Mouse (Mus musculus) lung, adult 2 months (tissue): ENCODE data around the gene 9630041A04Rik. TPM values are rescaled to one million over a fixed set of nuclear protein-coding genes. Genes with fewer than 3 reads are reported as not detected.

Experiments
- DNase-seq: peaks from one replicate; pipeline ENCODE4 v3.0.0; 2022
- H3K4me1 ChIP-seq: fragments of 200-500 bp; 2 replicates; pipeline ENCODE4 v1.6.1; 2011; ENCODE audit warnings: low read length; ENCODE audit not compliant: control insufficient read depth, insufficient read depth
- H3K4me3 ChIP-seq: fragments of 200-500 bp; replicated peaks from 2 replicates; pipeline ENCODE3; 2011; ENCODE audit warnings: low read depth, mild to moderate bottlenecking, control low read depth, low read length; ENCODE audit errors: extremely low read depth
- CTCF ChIP-seq: fragments of 200-500 bp; IDR thresholded peaks from 2 replicates; pipeline ENCODE4 v1.5.1; 2011; ENCODE audit warnings: mild to moderate bottlenecking, low read length, control low read depth; ENCODE audit not compliant: insufficient read depth
- POLR2A ChIP-seq: fragments of 200-500 bp; IDR thresholded peaks from 2 replicates; pipeline ENCODE4 v1.6.1; 2011; ENCODE audit warnings: low read depth, mild to moderate bottlenecking, control low read depth, low read length, borderline replicate concordance; ENCODE audit errors: extremely low read depth
- WGBS: fragments of 180-500 bp; shearing (Covaris S2); methylation state at CpG from one replicate; pipeline ENCODE4 v1.1.7; 2018; 5-methylcytosine and 5-hydroxymethylcytosine counted together
- polyA plus RNA-seq: library from polyadenylated mRNA; depleted of rRNA; stranded (reverse); fragments of >200 nt; gene quantifications from 2 replicates; pipeline ENCODE4 v1.2.3, GENCODE M21; 2012

9630041A04Rik gene
- polyA plus RNA-seq, 1 experiment = not detected

DNA sequence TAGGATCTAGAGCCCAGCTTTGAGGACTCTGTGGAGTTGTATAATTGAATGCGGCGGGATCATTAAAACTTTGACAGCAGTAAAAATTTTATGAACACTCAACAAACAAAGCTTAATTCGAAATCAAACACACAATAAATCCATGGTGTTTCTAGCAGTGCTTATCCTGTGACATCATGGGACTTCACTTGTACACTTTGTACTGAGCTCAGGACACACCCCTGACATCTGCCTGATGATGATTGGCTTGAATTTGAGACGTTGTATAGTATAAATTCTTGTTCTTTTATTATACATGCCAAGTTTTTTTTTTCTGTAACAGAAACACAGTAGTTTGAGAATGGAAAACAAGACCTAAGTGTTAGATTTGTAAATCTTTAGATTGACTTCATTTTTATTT, 8.4 kb downstream of the 9630041A04Rik start:
- no peak for TF ChIP-seq POLR2A
- no peak for TF ChIP-seq CTCF
- Histone ChIP-seq H3K4me3 (no peak overlapping the region), H3K4me1 (no peaks in the 10 kb centered on the region)
- no peak for DNase-seq
- whole genome bisulfite sequencing = 64% methylated on average over 4 of the region's 4 CpGs

GRCm38 (mm10) chr9:101875306-101875705, 13.7 kb downstream of the 9630041A04Rik start:
- no peak for DNase-seq
- H3K4me3 ChIP-seq = no peak overlapping the region
- TF ChIP-seq POLR2A = no peak
- TF ChIP-seq CTCF = no peak
- WGBS = 58% methylated on average over 1 of the region's 1 CpGs
- no peaks in the 10 kb centered on the region for H3K4me1 ChIP-seq

DNA sequence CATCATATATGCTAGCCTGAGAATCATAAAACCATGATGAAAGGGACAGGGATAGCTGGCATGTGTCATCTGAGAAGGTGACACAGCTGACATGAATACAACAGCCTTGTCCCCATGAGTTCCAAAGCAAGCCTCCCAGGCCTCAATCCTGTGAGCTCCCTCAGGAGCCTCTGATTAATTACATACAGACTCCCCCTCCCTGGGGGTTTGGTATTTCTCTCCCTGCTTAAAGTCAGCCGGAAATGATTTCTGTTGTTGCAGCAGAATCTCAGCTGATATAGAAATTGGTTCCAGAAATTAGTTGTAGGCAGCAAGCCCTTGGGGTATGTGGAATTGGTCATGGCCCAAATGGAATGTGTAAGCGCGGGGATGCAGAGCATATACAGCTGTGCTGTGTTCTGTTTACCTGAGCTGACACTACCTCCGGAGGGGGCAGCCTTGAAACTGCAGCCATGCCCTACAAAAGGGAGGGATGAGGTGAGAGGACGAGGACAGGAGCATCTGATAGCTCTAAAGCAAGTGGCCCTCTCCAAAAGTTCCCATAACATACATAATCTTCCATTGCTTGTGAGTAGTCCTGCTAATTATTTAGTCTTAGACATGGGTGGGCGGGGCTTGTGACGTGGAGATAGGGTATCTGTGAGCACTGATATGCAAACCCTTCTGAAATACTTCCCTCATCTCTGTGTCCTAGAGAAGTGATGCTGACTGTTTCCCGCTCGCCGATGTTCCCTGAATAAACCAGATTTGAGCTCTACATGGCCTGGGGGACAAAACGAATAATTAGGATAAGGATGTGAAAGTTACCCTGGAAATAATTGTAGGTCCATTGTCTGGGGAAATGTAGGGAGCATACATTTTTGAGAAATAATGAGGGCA, 15.7 kb downstream of the 9630041A04Rik start:
- DNase-seq = no peak
- 70% methylated on average over 11 of the region's 11 CpGs for WGBS
- TF ChIP-seq CTCF (no peak), POLR2A (no peak)
- Histone ChIP-seq H3K4me1 (no peaks in the 10 kb centered on the region), H3K4me3 (no peak overlapping the region)

DNA sequence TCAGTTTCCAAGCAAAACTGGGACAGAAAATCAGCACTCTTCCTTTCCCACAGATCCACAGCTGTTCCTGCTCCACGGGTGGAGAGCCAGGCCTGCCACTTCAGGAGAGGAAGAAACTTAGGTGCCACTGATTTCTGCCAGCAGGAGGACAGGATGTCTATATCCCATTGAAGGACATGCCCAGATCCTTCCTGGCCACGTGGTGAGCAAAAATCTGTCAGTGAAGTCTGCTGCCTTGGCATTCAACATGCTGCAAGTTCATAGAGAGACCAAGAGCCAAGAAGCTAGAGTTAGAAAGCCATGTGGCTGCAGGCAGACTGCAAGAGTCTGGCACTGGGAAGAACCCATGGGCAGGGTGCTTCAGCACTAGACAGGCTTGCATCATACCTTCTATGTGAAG, 21.7 kb downstream of the 9630041A04Rik start:
- TF ChIP-seq CTCF = no peak
- TF ChIP-seq POLR2A = no peak
- no peak for DNase-seq
- WGBS = 27% methylated on average over 2 of the region's 2 CpGs
- no peak overlapping the region for H3K4me3 ChIP-seq
- no peaks in the 10 kb centered on the region for H3K4me1 ChIP-seq

GRCm38 (mm10) chr9:101897851-101898250, 36.2 kb downstream of the 9630041A04Rik start:
- no peak for TF ChIP-seq CTCF
- TF ChIP-seq POLR2A = no peak
- no peak for DNase-seq
- 86% methylated on average over 1 of the region's 1 CpGs for WGBS
- no peaks in the 10 kb centered on the region for H3K4me1 ChIP-seq
- H3K4me3 ChIP-seq = no peak overlapping the region

DNA sequence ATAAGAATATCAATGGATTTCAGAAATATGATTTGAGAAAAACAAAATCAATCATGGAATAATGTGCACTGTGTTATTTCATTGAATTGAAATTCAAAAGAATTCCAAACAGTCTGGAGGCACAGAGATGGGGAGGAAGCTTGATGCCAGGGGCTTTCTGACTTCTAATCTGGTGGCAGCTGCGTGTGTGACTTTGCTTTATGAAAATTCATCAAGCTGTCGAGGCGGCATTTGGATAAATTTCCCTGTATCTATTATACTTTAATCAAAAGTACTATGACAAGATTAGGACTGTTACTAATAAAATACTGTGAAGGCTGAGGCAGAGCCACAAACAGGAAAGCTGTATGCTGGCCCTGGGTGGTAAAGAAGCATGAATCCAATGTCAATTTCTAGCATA, 41.8 kb downstream of the 9630041A04Rik start:
- no peak for DNase-seq
- WGBS = 75% methylated on average over 3 of the region's 3 CpGs
- no peaks in the 10 kb centered on the region for H3K4me1 ChIP-seq
- TF ChIP-seq CTCF (no peak), POLR2A (no peak)
- H3K4me3 ChIP-seq = no peak overlapping the region

DNA sequence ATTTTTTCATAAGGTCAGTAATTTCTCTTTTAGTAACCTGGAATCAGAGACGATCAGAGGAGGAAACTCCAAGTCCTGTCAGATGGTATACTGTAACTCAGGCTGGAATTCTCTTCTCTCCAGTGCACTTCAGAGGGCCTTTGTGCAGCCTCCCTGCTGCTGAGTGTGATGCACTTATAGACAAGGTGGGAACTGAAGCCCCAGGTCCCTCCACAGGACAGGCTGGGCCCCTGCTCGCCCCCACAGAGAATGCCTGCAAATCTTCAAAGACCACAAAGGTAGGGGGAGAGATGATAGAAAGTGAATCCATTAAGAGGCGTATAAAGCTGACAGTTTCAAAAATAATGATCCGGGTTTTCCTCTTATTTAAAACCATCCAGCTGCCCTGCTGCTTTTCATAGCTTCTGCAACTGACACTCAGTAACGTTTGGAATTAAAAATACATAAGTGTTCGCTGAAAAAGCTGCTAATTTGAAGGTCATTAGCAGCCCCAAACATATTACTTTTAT, 46.2 kb downstream of the 9630041A04Rik start:
- no peak overlapping the region for H3K4me3 ChIP-seq
- DNase-seq = no peak

GRCm38 (mm10) chr9:101908849-101909248, 47.2 kb downstream of the 9630041A04Rik start:
- 72% methylated on average over 5 of the region's 5 CpGs for WGBS
- DNase-seq = no peak
- TF ChIP-seq CTCF = no peak
- no peak for TF ChIP-seq POLR2A
- H3K4me3 ChIP-seq = no peak overlapping the region
- H3K4me1 ChIP-seq = no peaks in the 10 kb centered on the region

More for the DNA sequence above, 46.2 kb downstream of the 9630041A04Rik start:
- WGBS = 65% methylated on average over 6 of the region's 6 CpGs
- H3K4me1 ChIP-seq = no peaks in the 10 kb centered on the region
- TF ChIP-seq POLR2A = no peak
- TF ChIP-seq CTCF = no peak

DNA sequence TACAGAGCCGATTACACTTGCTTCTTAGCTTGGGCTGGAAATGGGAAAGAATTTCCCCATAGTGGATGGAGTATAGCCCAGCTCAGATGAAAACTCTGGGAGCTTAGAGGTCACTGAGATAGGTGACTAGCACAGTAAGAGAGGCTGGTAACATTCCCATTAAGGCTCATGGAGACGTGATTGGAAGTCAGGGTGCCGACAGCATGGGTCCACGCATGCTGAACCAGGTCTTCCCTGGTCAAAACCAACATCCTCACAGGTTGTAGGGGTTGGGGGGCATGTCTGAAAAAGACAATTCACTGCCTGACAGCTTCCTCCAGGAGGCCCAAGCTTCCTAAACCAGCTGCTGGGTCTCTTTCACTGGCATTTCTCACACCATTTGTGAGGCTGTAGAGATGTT, 47.9 kb downstream of the 9630041A04Rik start:
- no peaks in the 10 kb centered on the region for H3K4me1 ChIP-seq
- no peak for TF ChIP-seq CTCF
- TF ChIP-seq POLR2A = no peak
- DNase-seq = no peak
- H3K4me3 ChIP-seq = no peak overlapping the region
- WGBS = 83% methylated on average over 4 of the region's 4 CpGs
